Mouse (Mus musculus) embryonic facial prominence, embryonic 11.5 days (tissue): ENCODE results near the gene Glis2. TPM values are rescaled to one million over a fixed set of nuclear protein-coding genes. Genes with fewer than 3 reads are reported as not detected.
"Not testable (repeated sequence)": the region's sequence is repeated elsewhere in the genome, so short reads cannot be mapped to it uniquely, and the experiment has no call there.

Experiments
- ATAC-seq: fragments of 200-750 bp; cut with Nextera tagmentation; replicated peaks from 2 replicates; pipeline ENCODE4 v1.8.0; 2017; ENCODE audit warnings: low read depth; ENCODE audit not compliant: insufficient number of reproducible peaks, low FRiP score, low TSS enrichment
- DNase-seq: peaks from one replicate; pipeline ENCODE4 v3.0.0-alpha.2; 2015; ENCODE audit warnings: low spot score
- H3K27ac ChIP-seq: fragments of 300-500 bp; sonication (generic); replicated peaks from 2 replicates; pipeline ENCODE4 v1.5.1; 2014; ENCODE audit warnings: mild to moderate bottlenecking, low read depth, low read length, control low read depth
- H3K27me3 ChIP-seq: fragments of 300-500 bp; sonication (generic); 2 replicates; pipeline ENCODE4 v1.6.1; 2014; ENCODE audit warnings: mild to moderate bottlenecking, low read length, moderate library complexity, mixed read lengths; ENCODE audit not compliant: control insufficient read depth, insufficient read depth
- H3K36me3 ChIP-seq: fragments of 300-500 bp; sonication (generic); replicated peaks from 2 replicates; pipeline ENCODE4 v1.6.1; 2014; ENCODE audit warnings: low read depth, mild to moderate bottlenecking, low read length, moderate library complexity, mixed read lengths; ENCODE audit not compliant: control insufficient read depth, insufficient read depth
- H3K4me1 ChIP-seq: fragments of 300-500 bp; sonication (generic); 2 replicates; pipeline ENCODE4 v1.6.1; 2014; ENCODE audit warnings: low read length, mixed read lengths; ENCODE audit not compliant: control insufficient read depth, insufficient read depth
- H3K4me2 ChIP-seq: fragments of 300-500 bp; sonication (generic); 2 replicates; pipeline ENCODE4 v1.6.1; 2014; ENCODE audit warnings: low read depth, mild to moderate bottlenecking, control low read depth, low read length, moderate library complexity
- H3K4me3 ChIP-seq: fragments of 300-500 bp; sonication (generic); 2 replicates; pipeline ENCODE4 v1.5.1; 2014; ENCODE audit warnings: low read depth, low read length, control low read depth
- H3K9ac ChIP-seq: fragments of 300-500 bp; sonication (generic); replicated peaks from 2 replicates; pipeline ENCODE4 v1.6.1; 2014; ENCODE audit warnings: mild to moderate bottlenecking, control low read depth, low read length
- H3K9me3 ChIP-seq: fragments of 300-500 bp; sonication (generic); replicated peaks from 2 replicates; pipeline ENCODE4 v1.6.1; 2016; ENCODE audit warnings: mild to moderate bottlenecking, low read length, inconsistent platforms, mixed read lengths; ENCODE audit not compliant: control insufficient read depth
- WGBS: fragments of 180-500 bp; shearing (Covaris S2); extraction: QIAGEN DNeasy Blood & Tissue Kit; methylation state at CpG from one replicate; pipeline ENCODE4 v1.1.7; 2014; 5-methylcytosine and 5-hydroxymethylcytosine counted together
- polyA plus RNA-seq: library from polyadenylated mRNA; unstranded; fragments of >200 nt; fragmentation: Nextera tagmentation; extraction: Ambion mirVana; gene quantifications from 2 replicates; pipeline ENCODE4 v1.2.1, GENCODE M21; 2014

Gene Glis2
- polyA plus RNA-seq, 1 experiment from 2014 or later: 19.9 TPM

DNA sequence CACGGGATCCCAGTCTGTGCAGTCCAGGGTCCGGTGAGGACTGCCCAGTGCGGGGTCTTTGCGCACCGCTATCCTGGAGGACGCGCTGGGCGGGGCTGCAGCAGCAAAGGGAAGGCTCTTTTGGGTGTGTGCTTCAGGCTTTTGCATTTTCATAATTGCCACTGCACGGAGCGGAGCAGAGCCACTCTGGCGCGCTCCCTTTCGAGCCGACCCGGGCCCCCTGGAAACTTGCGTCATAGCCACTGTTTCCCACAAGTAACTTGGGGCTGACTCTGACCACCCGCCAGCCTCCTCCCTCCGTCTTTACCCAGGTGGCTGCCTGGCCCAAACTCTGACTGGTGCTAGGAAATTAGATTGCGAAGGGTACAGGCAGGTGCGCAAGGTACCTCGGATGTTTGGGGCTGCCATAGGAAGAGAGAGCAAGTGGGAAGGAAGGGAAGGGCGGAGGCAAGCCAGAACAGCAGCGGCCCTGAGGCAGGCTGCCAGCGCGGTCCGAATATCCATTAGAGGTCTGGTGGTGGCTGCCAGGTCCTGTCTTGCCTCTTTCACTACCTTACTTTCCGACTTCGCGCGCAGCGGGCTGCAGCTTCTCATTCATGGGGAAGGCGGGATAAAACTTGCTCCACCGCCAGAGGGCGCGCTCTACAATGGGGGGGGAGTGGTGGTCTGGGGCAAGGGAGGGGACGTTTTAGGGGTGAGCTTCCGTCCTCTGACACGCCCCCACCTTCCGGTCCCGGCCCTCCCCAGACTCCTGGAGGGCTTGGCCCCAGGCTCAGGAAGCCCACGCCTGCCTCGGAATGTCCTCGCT, 34.2 kb upstream of the Glis2 start:
- Histone ChIP-seq H3K4me2 (peak overlapping the region; percentile 85), H3K9me3 (no peaks in the 10 kb centered on the region), H3K9ac (peak overlapping the region; percentile 88), H3K27ac (peak overlapping the region; percentile 92), H3K4me3 (peak overlapping the region; percentile 82), H3K4me1 (peaks cover 4% of the 10 kb centered on the region; the same call in 1 of the 2 replicates), H3K36me3 (no peaks in the 10 kb centered on the region), H3K27me3 (no peaks in the 10 kb centered on the region)
- peak; percentile 72 for DNase-seq
- peak; percentile 62 for ATAC-seq
- 2% methylated on average over 43 of the region's 43 CpGs for WGBS

DNA sequence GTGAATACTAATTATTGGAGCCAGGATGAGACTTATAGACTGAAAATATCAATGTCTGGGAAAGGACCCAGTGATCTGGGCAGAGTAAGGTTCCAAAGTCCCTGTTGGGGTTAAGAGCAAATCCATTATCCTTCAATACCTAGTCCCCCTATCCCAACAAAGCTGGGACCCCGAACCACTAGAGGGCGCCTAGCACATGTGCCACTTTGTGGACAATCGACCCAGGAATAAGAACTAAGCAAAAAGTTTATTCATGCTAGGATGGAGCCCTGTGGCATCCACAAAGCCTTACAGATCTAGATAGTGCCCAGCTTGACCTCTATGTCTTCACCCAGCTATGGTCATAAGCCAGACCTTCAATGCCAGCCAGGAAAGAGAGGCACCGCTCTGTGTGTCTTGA, 26.6 kb upstream of the Glis2 start:
- Histone ChIP-seq H3K36me3 (no peaks in the 10 kb centered on the region), H3K9me3 (no peaks in the 10 kb centered on the region), H3K4me3 (no peak overlapping the region), H3K9ac (no peak overlapping the region), H3K4me1 (peaks cover 2% of the 10 kb centered on the region; the same call in 1 of the 2 replicates), H3K27ac (no peak overlapping the region), H3K27me3 (no peaks in the 10 kb centered on the region), H3K4me2 (no peak overlapping the region)
- WGBS: 20% methylated on average over 4 of the region's 4 CpGs
- ATAC-seq (no peak), DNase-seq (peak; percentile 96)

GRCm38 (mm10) chr16:4570737-4571136, 23.8 kb upstream of the Glis2 start:
- Histone ChIP-seq H3K27ac (no peak overlapping the region), H3K4me3 (no peak overlapping the region), H3K27me3 (no peaks in the 10 kb centered on the region), H3K4me1 (peaks cover 2% of the 10 kb centered on the region; the same call in 1 of the 2 replicates), H3K9me3 (no peaks in the 10 kb centered on the region), H3K9ac (no peak overlapping the region), H3K36me3 (no peaks in the 10 kb centered on the region), H3K4me2 (no peak overlapping the region)
- DNase-seq (peak; percentile 66), ATAC-seq (peak; percentile 73)
- 53% methylated on average over 4 of the region's 4 CpGs for WGBS

GRCm38 (mm10) chr16:4576038-4576437, 18.5 kb upstream of the Glis2 start:
- DNase-seq (no peak), ATAC-seq (no peak)
- Histone ChIP-seq H3K4me1 (peaks cover under 1% of the 10 kb centered on the region; the same call in 1 of the 2 replicates), H3K4me3 (no peak overlapping the region), H3K4me2 (no peak overlapping the region), H3K9ac (no peak overlapping the region), H3K9me3 (no peaks in the 10 kb centered on the region), H3K27me3 (no peaks in the 10 kb centered on the region), H3K36me3 (no peaks in the 10 kb centered on the region), H3K27ac (no peak overlapping the region)
- WGBS: 42% methylated on average over 2 of the region's 2 CpGs

- ATAC-seq: no peak
- Histone ChIP-seq H3K9ac (no peak overlapping the region), H3K27ac (no peak overlapping the region), H3K9me3 (no peaks in the 10 kb centered on the region), H3K27me3 (no peaks in the 10 kb centered on the region), H3K36me3 (no peaks in the 10 kb centered on the region), H3K4me3 (no peak overlapping the region), H3K4me2 (no peak overlapping the region), H3K4me1 (no peaks in the 10 kb centered on the region)
- 41% methylated on average over 2 of the region's 2 CpGs for WGBS
- no peak for DNase-seq
Observed at GRCm38 (mm10) chr16:4576873-4577272, 17.6 kb upstream of the Glis2 start.

DNA sequence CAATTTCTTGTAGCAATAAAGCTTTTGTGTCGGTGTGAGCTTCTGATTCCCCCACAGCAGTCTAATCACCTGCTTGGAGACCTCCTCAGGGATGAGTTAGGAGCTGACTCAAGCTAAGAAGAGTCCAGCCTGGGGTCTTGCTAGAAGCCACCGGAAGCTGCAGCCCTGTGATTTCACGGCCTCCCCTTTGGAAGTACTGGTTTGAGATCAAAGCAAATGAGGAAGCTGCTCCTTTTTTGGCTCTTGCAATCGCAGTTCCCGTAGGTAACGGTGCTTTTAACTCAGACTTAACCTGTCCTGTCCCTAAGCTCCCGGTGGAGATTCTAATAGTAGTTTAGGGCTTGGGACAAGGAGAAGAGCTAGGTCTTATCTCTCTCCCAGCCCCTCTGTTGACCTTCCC, 15.9 kb upstream of the Glis2 start:
- ATAC-seq (no peak), DNase-seq (no peak)
- no peaks in the 10 kb centered on the region for H3K4me1 ChIP-seq
- WGBS: 78% methylated on average over 7 of the region's 7 CpGs
- no peaks in the 10 kb centered on the region for H3K9me3 ChIP-seq
- H3K4me2 ChIP-seq: no peak overlapping the region
- H3K4me3 ChIP-seq: no peak overlapping the region
- H3K9ac ChIP-seq: no peak overlapping the region
- H3K27ac ChIP-seq: no peak overlapping the region
- no peaks in the 10 kb centered on the region for H3K36me3 ChIP-seq
- no peaks in the 10 kb centered on the region for H3K27me3 ChIP-seq

DNA sequence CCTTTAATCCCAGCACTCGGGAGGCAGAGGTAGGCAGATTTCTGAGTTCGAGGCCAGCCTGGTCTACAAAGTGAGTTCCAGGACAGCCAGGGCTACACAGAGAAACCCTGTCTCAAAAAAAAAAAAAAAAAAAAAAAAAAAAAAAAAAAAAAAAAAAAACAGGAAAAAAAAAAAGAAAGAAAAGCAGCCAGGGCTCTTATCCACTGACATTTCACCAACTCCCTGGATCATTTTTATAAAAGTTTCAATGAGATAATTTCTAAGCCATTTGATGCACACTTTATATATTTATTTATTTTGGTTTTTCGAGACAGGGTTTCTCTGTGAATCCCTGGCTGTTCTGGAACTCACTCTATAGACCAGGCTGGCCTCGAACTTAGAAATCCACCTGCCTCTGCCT, 13.3 kb upstream of the Glis2 start:
- not testable (repeated sequence) for H3K9ac ChIP-seq, H3K9me3 ChIP-seq, DNase-seq, ATAC-seq, H3K27me3 ChIP-seq, H3K4me3 ChIP-seq, H3K4me2 ChIP-seq, H3K36me3 ChIP-seq, H3K27ac ChIP-seq, H3K4me1 ChIP-seq
- WGBS: 89% methylated on average over 4 of the region's 4 CpGs

DNA sequence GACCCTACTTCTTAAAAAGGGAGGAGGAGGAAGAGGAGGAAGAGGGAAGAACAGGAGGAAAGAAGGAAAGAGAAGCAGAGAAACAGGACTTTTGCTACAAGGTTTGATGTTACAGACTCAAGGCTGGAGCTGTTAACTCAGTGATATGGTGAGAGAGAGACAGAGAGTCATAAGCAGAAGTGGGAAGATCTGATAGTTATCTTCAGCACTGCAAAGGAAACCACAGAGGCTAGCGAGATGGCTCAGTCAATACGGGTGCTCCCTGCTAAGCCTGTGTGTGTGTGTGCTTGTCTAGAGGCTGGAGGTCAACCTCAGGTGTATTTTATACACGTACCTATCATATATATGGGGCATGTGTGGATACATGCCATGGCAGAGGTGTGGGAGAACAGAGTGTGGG, 10.7 kb upstream of the Glis2 start:
- no peak overlapping the region for H3K4me2 ChIP-seq
- DNase-seq (no peak), ATAC-seq (no peak)
- H3K27me3 ChIP-seq: no peaks in the 10 kb centered on the region
- no peak overlapping the region for H3K27ac ChIP-seq
- no peaks in the 10 kb centered on the region for H3K9me3 ChIP-seq
- WGBS: 82% methylated on average over 3 of the region's 3 CpGs
- no peaks in the 10 kb centered on the region for H3K36me3 ChIP-seq
- H3K4me1 ChIP-seq: peaks cover 3% of the 10 kb centered on the region
- no peak overlapping the region for H3K4me3 ChIP-seq
- no peak overlapping the region for H3K9ac ChIP-seq
